Mouse (Mus musculus): Measurements from ENCODE around the gene Rps6ka2.
"Not testable (repeated sequence)": the region's sequence is repeated elsewhere in the genome, so short reads cannot be mapped to it uniquely, and the experiment has no call there.

Rps6ka2 gene

DNA sequence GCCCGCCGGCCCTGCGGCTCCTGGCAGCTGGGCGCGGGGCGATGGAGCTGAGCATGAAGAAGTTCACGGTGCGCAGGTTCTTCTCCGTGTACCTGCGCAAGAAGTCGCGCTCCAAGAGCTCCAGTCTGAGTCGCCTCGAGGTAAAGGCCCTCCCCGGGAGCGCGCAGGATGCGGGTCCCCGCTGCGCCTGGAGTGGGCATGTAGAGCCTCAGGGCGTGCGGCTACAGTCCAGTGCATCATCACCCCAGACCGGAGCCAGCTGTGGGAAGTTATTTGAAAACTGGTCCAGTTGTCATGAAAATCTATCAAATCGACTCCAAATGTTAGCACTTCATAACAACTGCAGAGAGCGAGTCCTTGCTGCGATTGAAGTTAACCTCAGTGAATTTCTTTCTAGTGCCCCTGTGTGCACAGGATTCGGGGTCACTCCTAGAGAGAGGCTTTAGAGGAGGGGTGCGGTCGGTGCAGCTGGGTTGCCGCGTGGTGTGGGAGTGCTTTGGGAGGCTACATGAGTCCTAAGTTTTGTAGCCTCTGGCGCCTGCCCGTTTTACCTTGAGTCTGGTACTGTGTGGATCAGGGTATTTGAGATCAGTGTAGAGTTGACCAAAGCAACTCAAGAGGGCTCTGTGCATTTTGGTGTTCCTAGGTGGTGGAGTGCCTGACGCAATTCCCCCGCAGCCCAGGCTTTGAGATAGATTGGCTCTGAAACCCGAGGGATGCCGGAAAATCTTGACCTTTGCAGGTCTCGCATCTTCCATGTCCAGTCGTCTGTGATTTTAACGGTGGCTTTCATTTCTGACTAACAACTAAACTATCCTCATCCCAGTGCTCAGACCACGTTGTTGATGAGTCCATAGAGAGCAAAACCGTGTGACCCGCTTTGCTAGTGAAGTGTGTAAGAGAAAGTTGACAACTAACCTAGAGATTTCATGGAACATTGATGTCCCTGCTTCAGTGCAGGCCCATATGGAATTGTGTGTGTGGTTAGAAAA is 685 bp downstream of the Rps6ka2 start:
- DNase-seq (ENCODE audit: low read depth): no peak

DNA sequence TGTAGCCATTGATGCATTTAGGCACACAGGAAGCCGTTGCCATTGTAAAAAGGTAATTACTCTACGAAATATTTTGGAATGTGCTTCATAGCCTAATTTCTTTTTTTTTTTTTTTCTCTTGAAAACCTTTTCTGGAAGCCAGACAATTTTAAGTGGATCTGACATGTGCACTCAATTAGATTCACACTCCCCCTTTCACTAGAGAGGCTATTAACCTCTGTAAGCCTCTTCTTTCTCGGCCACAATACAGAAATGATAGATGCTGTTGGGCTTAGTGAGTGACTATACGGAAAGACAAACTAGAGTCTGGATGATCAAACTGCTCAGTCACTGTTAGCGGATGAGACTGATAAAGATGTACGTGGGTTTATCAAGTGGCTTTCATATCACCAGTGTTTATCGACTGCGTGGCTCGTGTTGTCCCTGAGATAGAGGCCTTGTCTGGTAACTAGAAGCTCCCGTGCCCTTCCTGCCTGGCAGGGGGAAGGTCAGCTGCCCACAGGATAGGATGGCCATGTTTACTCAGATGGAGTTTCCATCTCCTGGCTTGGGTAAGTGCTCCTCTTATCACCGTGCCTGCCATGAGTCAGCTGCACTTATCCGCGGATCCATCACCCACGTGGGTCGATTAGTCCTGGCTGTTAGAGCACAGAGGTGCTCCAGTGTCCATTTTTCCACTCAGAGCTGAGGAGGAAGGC is 3.6 kb downstream of the Rps6ka2 start:
- DNase-seq (ENCODE audit: low read depth): no peak

DNA sequence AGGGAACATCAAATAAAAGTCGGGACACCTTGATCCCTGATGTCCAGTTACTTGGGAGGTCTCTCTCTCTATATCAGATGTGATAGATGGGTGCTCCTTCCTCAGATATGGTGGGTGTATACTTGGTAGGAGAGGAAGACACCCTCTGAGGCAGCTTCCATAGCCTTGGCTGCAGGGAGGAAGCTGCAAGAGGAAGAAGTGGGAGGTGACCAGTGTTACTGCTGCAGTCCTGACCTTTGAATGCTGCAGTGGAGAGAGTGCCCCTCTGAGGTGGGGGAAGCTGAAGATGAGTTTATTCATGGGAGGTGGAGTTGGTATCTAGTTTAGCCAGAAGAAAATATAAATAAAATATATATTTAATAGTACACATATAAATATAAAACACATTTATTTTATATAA is 5.4 kb downstream of the Rps6ka2 start:
- DNase-seq (ENCODE audit: low read depth): no peak

DNA sequence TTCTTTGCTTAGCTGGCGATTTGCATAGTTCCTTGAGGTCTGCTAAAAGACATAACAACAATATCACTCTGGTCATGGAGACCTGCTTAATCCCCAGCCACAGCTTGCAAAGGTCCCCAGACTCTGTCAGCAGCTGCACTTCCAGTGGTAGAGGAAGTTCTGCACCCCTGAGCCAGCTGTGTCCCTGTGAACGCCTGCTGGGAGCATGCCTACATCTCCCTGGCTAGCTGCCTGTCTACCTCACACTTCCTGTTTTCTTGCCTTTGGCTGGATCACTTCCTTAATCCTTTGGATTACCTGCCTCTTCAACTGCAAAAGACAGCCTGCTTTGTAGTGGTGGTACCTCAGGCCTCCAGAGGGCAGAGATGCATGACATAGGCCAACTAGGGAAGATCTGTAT is 6.5 kb downstream of the Rps6ka2 start:
- no peak for DNase-seq (ENCODE audit: low read depth)

DNA sequence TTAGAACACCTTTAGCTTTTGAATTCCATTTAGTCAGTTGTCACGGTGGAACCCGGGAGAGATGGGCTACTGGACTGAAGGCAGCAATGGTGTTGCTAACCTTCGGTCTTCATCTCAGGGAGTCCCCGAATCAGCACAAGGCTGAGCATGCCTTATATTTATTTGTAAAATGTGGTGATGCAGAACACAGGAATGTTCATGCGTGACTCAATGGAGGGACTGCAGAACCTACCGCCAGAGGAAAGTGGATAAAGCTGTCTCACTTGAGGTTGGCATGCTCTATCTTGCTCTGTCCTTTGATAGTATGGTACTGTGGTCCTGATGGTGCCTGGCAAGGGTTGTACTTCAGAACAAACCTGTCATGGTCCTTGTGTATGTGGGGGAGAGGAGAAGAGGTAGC is 8.3 kb downstream of the Rps6ka2 start:
- DNase-seq (ENCODE audit: low read depth): no peak

DNA sequence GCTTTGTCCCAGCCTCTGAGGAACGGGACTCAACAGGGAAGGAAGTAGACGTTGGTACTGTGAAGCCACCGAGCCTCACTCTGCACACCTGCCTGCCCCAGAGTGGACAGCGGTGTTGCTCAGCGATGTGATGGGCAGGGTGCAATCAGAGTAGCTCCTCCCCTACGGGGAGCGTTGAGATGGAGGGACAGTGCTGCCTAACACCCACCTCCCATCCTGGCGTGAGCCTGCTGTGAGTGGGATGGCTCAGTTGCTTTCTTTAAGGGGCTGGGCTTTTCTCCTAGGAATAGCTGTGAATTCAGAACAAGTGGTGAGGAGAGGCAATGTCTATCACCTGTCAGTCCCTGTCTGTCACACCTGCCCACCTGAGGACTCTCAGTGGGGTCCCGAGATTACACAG is 12.3 kb downstream of the Rps6ka2 start:
- DNase-seq (ENCODE audit: low read depth): no peak

DNA sequence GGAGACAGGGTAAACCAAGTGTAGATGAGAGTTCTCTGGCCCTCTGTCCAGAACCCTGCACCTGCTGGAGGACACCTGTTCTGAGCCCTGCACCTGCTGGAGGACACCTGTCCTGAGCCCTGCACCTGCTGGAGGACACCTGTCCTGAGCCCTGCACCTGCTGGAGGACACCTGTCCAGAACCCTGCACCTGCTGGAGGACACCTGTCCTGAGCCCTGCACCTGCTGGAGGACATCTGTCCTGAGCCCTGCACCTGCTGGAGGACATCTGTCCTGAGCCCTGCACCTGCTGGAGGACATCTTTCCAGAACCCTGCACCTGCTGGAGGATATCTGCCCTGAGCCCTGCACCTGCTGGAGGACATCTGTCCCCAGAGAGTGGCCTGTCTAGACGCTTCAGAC is 17.1 kb downstream of the Rps6ka2 start:
- DNase-seq (ENCODE audit: low read depth): not testable (repeated sequence)

DNA sequence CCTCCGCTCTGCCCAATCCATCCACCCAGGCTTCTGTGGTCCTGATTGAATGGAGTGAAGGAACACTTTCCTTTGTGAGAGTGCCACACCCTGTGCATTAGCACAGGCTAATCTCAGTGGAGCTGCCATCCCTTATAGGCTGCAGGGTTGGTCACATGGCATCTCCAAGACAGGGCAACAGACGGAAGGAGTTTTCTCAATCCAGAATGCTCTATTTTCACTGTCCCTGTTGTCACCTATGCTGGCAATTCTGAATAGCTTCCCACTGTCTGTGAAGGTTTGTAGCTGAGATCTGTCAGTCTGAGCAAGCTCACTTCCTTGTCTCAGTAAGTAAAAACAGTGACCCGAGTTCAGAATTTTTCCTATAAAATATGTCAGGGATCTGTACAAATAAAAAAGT is 19.5 kb downstream of the Rps6ka2 start:
- DNase-seq (ENCODE audit: low read depth): no peak

DNA sequence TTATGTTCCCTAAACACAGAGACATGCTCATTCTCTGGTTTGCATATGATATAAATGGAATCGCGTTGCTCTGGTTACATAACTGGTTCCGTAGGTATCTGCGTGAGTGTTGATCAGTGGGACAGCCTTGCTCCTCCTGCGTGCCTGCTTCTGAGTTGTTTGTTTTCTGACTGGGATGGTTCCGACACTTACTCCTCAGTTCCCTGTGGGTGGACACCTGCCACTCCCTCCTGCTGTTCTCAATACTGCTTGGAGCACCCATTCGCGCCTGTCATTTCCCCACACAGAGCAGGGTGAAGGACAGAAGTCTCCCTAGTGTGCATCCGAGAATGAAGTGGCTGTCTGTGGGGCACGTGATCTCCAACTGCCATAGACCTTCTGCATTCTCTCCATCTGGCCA is 20.1 kb downstream of the Rps6ka2 start:
- DNase-seq (ENCODE audit: low read depth): no peak

DNA sequence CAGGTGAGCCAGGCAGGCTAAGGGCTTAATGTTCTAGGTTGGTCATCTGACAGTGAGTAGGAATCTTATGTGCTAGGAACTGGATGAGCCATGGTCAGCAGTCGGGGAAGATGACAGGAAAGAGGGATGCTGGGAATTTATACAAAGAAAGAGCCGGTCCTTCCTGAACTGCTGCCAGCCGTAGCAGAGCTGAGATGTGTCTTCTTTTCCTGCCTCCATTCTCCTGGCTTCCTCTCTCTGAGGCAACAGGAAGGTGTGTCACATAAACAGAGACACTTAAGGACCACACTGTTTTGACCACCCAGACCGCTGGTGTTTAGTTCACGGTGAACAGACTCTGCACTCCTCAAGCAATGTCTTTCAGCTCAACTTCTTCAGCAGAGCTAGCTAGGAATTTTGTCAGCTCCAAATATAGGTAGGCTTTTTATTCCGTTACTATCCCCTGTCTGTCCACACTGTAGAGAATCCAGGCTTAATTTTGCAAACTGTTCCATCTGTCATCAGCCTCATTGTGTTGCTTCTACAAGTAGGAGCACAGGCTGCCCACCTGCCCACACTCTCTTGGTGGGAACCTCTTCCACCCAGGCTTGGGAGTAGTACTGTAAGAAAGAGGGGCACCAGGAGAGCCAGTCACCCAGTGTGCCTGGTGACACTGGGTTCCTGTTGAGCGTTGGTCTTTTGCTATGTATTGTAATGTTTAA is 24.4 kb downstream of the Rps6ka2 start:
- DNase-seq (ENCODE audit: low read depth): no peak

DNA sequence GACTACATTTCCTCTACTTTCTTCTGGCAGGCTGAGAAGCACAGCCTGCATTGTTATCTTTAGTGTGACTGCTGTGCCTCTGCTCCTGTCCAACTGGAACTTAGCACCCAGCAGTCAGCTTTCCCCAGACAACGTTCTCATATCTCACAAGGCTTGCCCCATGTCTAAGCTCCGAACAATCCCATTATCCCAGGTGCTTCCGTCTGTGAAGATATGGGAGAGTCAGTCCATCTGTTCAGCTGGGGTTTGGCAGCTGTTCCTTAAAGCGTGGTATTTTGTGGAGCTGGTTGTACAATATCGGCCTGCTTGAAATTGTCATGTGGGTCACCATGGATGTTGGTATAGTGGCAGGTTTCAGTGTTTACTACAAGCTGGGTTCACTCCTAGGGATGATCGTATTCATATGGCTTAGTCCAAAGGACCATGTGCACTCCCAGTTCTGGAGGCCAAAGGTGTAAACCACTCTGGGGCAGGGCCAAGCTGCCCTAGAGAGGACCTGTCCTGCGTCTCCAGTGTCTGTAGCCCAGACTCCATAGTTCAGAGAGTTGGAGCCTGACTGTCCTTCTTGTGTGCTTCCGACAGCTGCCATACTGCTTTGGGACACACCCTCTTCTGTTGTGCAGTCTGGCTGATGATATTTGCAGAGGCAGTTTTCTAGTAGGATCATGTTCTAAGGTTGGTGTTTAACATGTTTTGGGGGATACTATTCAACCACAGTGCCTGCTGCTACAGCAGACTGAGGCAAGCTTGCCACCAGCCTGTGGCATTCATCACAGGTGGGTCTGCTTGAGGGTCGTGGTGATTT is 27.4 kb downstream of the Rps6ka2 start:
- no peak for DNase-seq (ENCODE audit: low read depth)

DNA sequence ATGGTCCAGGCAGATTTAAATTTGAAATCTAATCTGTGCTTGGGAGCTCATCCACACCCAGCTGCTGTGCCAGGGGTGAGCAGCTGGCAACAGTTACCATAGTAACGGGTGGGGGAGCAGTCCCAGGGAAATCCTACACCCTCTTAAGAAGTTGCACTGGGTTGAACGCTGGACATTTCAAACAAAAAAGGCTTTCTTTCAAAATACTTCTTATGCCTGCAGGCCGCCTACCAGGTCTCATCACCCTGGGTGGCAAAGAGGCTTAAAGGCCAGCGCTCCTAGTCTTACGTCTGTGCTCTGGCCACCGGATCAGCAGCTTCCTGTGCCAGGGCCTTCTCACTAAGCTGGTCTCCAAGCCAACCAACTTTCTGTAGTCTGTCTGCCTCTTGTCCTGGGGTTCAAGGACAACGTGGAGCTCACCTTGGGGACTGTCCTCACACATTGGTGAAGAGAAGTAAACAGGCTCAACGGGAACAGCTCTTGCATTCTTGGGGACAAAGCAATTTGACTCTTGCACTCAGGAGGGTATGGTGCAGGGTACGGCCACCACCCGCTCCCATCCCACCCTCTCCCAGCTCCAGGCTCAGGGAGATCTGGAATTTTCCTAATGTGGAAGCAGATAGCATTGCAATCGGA is 35.0 kb downstream of the Rps6ka2 start:
- peak; percentile 55 for DNase-seq (ENCODE audit: low read depth)

DNA sequence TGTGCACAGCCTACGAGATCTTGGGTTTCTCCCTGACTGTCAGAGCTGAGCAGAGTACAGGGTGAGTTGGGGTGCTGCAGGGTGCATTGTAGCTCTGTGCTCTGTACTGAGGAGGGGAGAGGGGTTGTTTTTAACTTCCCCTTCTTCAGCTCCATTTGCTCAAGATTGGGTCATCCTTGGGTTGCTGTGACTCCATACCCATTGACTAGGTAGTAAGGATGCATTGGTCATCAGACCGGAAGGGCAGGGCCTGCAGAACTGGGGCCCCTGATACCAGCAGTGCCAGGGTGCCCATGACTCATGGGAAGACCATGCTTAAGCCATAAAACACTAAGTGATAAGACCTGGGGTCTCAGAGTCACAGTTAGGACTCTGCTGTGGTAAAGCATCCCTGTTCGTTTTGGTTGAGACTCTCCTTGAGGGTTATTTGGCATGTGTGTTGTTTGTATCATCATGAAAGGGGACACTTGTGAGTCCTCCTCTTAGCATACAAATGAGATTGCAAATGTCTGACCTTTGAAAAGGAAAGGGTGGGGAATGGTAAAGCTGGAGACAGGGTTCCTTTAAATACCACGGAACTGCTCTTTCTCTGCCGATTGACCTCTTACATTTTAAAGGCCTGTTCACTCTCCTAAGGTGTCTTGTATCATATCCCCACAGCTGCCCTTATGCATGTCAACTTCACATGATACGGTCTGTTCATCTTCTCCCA is 36.7 kb downstream of the Rps6ka2 start:
- DNase-seq (ENCODE audit: low read depth): no peak

DNA sequence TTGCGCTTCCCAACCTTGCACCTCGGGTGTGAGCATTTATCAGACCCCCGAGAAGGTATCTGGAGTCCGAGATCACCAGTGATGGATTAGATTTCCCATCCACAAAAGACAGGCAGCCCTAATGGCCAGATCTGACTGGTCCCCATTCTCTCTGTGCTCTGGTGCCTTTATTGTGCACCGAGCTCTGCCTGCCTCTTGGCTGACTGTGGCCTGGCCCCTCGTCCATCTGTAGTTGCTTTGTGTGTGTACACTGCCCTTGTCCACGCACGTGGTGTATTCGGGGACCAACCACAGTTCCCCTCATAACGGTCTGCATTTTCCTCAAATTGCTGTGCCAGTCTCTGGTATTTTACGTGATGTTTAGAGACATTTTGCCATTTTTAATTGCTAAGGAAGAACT is 40.7 kb downstream of the Rps6ka2 start:
- no peak for DNase-seq (ENCODE audit: low read depth)

DNA sequence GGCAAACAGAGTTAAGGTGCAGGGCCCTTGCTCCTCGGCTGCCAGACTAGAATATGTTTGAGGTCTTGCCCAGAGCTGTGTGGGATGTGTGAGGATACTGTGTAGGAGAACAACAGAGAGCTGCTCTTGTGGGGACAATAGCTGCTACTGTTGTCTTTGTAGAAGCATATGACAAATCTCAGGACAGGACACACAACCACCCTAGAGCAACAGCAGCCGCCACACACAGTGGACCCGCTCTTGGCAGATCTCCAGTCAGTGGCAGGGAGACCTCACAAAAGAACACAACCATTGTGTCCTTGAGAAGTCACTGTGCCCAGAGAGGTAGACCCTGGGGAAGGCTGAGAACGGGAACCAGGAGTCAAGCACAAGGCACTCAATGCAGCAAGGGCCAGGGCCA is 42.0 kb downstream of the Rps6ka2 start:
- DNase-seq (ENCODE audit: low read depth): no peak

DNA sequence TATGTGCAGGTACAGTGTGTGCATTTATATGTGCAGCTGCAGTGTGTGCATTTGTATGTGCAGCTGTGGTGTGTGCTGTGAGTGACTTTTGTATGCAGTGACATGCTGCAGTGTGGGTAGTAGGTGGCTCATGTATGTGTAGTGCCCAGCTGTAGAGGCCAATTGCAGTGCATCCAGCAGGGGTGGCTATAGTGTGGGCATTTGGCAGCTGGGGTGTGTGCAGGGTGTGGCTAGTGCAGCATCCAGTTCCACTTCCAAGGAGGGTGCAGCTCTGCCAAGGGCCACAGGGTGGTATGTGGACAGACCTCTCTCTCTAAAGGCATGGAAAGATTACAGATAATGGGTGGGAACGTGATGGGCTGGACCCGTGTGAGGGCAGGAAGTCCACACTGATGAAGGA is 43.3 kb downstream of the Rps6ka2 start:
- DNase-seq (ENCODE audit: low read depth): no peak

DNA sequence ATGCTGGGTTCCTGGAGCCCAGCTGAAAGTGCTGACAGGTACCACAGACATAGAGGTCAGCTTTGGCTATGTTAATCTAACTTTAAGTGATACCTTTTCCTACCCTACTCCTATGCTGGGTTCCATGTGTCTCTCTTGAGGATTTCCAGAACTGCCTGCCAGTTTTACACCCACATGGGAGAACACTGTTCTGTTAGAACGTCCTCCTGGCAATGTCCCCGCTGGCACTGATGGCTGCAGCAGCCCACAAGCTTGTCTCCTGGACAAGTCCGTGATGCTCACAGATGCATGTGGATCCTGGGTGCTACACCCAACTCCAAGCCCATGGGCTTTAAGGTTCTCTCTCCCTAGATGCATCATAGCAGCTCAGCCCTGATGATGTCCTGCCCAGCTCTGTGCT is 44.1 kb downstream of the Rps6ka2 start:
- no peak for DNase-seq (ENCODE audit: low read depth)

DNA sequence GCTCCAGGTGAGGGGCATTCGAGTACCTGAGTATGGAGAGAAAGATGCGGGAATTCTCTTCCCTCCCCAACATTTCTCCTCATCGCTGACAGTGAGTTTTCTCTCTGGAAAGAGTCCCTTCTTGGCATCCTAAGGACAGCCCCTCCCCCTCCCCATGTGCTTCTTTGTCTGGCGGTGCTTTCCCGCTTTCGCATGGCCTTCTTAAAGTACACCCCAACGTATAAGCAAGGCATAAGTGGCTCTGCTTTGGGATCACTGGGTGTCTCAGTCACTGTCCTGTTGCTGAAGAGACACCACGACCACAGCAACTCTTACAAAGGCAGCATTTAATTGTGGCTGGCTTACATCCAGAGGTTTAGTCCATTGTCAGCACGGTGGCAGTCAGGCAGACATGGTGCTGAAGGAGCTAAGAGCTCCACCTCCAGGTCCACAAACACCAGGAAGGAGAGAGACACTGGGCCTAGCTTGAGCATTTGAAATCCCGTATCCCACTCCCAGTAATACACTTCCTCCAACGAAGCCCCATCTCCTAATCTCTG is 47.9 kb downstream of the Rps6ka2 start:
- no peak for DNase-seq (ENCODE audit: low read depth)

DNA sequence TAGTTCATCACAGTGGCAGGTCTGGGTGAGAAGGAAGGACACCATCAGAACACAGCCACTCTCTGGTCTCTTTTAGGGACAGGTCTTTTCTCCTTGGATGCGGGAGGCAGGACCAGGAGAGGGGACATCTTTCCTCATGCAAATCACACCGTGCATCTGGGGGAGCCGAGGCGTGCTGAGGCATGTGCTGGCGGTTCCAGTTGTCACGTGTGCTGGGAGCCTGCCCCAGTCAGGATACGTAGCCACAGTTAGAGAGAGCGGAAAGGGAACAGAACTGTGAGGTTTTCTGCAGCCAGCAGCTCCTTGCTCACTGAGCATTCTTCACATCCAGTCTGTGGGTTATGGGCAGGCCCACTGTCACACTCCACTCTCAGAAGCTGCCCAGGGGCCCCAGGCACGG is 48.5 kb downstream of the Rps6ka2 start:
- DNase-seq (ENCODE audit: low read depth): no peak

DNA sequence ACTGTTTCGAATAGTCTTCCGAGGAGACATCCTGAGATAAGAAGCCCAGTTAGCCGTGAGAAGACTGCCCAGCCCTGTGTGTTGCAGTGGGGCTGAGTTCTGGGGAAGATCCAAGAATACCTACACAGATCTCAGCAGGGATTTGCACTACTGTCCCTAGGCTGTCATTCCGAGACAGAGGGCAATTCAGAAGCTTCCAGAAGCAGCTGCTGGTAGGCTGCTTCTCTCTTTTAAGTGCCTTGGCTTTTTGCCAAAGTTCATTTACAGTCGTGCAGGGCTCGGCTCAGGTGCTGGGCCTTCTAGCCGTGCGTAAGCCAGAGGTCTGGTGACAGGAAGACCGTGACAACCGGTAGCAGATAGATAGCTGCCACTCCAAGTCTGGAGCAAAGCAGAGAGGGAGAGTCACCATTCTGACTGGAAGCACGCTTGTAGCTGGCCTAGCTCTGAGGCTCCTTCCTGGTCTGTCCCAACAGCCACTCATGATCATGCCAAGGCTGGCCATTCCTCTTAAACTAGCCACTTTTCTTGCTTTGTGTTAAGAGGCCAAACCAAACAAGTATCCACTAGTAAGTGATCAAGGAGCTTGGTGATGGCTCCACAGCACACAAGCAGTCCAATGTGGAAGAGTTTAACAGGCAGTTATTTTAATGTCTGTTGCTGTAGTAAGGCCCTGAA is 49.3 kb downstream of the Rps6ka2 start:
- no peak for DNase-seq (ENCODE audit: low read depth)
